Mouse (Mus musculus) lung, postnatal 10 days (tissue): ENCODE measurements at regions not wholly inside any gene's neighbourhood (a gene's known extent, or its start where the extent isn't known, plus 50 kb on each side); places are given as distances from the start of the nearest gene placed in this dataset.
"Not testable (repeated sequence)": the region's sequence is repeated elsewhere in the genome, so short reads cannot be mapped to it uniquely, and the experiment has no call there.

Experiments used
- DNase-seq: peaks from one replicate; pipeline ENCODE4 v3.0.0; 2021

GRCm38 (mm10) chr1:157755015-157755649 is 248.6 kb downstream of the Sec16b start:
- DNase-seq = no peak

- no peak for DNase-seq
Measured at GRCm38 (mm10) chr1:157756977-157757376, 250.4 kb downstream of the Sec16b start.

- no peak for DNase-seq
Measured at GRCm38 (mm10) chr1:157758337-157758736, 251.8 kb downstream of the Sec16b start.

DNA sequence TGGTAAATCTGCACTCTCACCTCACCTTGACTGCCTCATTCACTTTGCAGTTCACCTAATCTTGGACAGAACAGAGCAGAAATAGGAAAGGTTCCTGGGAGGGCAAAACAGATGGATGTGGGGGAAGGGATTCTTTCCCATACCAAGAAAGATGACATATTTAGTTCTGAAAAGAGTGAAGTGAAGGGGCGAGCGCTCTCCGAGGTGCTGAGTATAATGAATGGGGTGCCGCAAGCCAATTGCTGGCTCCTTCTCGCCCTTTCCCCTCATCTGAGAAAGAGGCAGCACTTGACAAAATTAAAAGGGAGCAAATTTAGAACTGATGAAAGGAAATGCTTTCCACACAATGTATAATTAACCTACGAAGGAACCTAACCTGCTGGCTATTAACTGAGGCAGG is 261.7 kb downstream of the Sec16b start:
- DNase-seq = peak; percentile 5

DNA sequence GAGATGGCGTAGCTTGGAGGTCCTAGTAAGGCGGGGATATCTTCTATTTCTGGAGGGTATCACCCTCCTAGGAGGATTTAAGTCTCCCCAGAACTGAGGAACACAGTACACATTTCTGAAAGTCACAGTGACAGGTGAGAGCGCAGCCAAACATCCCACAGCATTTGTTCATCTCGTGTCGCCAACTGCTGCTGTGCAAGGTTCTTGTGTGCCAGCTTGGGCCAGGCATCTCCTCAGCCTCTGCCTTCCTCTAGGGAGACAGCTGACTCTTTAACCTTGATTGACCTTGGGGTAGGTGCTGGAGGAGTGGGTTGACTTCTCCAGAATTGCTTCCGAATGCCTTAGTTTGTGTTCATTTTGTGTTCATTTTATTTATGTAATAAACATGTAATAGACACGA is 291.2 kb downstream of the Sec16b start:
- DNase-seq = no peak

DNA sequence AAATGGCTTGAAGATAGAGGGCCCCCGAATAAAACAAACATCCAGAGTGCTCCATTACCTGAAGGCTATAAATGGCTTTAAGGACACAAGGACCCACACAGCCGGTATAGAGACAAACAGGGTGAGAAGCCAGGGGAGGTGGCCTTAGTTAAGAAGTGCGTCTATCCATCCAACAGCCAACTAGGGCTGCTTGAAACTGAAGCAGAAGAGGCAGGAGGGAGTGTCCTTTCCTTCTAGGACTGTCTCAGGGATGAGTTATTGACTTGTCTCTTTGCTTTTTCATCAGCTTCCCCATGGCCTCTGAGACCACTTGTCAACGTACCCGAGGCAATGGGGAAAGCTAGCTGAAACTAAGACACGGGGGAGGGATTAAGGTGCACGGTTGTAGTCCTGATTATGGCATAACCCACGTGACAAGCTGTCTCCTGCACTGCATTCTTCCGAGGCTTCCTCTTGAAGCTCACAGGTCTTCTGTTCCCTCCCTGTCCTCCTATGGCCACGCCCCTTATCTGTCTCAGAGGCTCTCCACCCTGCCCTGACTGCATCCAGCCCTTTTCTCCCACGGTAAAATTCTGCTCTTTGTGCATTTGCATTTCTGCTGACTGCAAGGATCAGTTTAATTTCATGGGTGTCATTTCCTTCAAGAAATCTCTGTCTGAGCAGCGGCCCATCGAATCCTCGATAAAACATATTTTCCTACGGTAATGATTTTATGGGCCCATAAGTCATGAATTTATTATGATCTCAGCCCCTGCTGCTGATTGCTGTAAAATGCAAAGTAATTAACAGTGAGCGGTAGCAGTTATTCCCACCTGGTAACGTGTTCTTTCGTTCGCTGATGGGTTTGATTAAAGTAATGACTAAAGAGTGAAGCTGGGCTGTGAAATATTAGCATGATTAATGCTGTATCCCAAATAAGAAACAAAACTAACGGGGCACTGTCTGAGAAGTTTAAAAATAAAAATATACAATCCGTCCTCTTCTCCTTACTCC is 292.3 kb downstream of the Sec16b start:
- DNase-seq = no peak

- no peak for DNase-seq
Measured at GRCm38 (mm10) chr1:157801151-157801550, 294.6 kb downstream of the Sec16b start.

- no peak for DNase-seq
Measured at GRCm38 (mm10) chr1:157804229-157804628, 297.7 kb downstream of the Sec16b start.

- no peak for DNase-seq
Measured at GRCm38 (mm10) chr1:157806296-157806695, 299.8 kb downstream of the Sec16b start.

GRCm38 (mm10) chr1:157809674-157810471 is 303.3 kb downstream of the Sec16b start:
- no peak for DNase-seq

GRCm38 (mm10) chr1:157810657-157811056 is 304.1 kb downstream of the Sec16b start:
- DNase-seq = no peak

DNA sequence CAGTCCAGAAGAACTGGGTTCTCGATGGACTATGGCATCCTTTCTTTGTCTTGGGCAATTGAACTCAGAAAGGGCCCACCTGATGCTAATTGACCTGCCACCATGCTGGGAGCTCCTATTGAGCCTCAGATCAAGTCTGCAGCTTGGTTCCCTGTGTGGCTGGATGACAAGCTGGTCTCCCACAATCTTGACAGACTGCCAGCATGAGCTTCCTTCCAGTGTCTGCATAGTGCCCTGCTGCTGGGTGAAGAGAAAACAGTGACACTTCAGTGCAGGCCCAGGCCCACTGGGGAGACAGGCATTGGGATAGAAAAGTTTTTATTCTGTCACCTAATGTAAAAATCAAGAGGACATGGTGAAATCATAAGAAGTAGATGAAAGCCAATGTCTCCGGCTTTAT is 321.4 kb downstream of the Sec16b start:
- DNase-seq = peak; percentile 10

DNA sequence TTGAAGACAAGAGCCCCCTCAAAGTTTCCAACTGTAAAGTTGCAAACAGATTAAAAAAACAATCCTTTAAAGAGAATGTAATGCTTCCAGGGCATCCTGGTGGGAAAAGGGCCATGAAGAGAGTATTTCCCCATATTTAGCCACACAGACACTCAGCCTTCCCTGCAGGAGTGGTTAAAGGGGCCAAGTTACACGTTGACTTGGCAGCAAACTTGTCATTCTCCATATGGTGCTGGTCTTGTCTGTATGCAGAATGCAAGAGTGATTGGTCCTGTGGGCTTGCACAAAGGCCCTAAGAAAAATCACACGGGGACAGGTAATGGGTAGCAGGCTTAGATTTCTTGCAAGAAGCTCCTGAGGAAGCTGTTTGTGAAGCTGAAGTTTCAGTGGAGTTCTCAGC is 325.0 kb downstream of the Sec16b start:
- DNase-seq = no peak

DNA sequence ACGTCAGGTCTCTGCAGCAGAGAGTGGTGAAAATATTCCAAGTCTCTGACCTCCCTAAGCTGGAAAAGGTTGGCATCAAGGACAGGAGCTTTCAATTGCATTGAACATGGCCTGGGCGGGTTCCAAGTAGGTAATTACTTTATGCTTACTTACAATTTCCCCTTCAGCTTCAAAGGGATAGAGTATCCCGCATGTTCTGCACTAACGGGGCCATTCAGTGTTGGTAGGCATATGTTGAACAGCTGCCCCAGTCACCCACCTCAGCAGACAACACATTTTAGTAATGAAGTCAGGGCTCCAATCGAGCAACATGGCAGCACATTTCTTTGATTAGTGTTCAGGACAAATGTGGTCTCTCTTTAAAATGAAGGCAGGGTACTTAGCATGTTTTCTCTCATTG is 366.2 kb downstream of the Sec16b start:
- no peak for DNase-seq

- no peak for DNase-seq
Measured at GRCm38 (mm10) chr1:157875006-157875405, 368.5 kb downstream of the Sec16b start.

GRCm38 (mm10) chr1:157877117-157877516 is 370.6 kb downstream of the Sec16b start:
- not testable (repeated sequence) for DNase-seq

- DNase-seq = no peak
Measured at GRCm38 (mm10) chr1:157887146-157887545, 380.6 kb downstream of the Sec16b start.

GRCm38 (mm10) chr1:157888573-157888972 is 382.0 kb downstream of the Sec16b start:
- DNase-seq = no peak

DNA sequence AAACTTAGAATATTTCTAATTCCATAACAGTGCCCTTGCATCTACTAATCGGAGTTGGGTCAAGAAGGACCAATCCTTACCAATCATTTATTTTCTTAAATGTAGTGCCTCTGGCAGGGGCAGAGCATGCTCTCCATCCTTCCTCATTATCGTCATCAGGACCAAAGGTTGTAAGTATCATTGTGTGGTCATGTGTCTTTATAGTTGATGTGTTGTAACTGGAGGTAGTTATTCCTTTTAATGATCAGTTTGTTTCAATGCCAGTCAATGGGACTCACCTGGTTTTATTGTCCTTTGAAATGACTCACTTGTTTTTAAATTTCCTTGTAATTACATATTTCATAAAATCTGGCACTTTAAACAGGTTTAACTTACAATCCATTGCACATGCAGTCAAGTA is 399.6 kb downstream of the Sec16b start:
- no peak for DNase-seq

DNA sequence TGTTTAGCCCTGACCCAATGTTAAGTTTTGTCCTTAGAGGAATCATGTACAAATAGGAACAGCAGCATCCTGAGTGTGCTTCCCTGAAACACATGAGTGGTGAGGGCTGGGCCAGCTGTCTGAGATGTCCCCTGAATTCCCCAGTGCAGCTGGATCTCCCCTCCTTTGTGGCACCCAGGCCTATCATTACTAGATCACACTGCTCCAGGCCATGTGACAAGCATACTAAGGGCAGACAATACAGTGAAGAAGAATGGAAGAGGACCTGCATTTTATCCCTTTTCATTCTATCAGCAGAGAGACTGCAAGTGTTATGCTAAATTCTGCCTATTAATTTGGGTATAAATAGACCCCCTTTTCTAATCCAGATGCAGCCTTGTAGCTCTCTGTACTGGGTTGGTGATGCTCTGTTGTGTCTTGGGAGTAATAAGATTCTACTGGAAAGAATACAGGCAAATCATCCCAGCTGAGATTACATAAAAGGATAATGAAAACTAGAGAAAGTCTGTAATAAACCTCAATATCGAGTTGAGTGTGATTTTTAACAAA is 418.3 kb downstream of the Brinp2 start:
- DNase-seq = no peak

DNA sequence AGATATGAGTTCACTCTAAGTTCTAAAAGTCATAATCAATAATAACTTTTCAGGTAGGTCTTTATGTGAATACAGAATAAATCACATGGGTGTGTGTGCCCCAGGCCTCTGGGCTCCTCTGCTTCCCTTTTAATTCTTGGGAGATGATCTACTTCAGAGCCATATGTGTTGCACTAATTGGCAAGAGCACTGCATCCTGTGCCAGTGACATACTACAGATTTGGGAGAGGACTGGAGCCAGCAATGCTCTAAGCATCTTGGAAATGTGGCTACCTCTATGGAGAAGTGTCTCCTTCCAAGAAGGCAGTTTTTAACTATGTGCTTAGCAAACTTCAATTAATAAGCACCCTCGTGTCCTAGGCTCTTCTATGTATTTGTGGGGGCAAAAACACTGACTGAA is 416.6 kb downstream of the Brinp2 start:
- DNase-seq = no peak

- DNase-seq = no peak
Measured at GRCm38 (mm10) chr1:157940331-157940758, 415.8 kb downstream of the Brinp2 start.

GRCm38 (mm10) chr1:157957506-157957905 is 398.6 kb downstream of the Brinp2 start:
- DNase-seq = no peak
